ENCODE assay signal across 13 mouse cellular contexts in the genomic region with DNA sequence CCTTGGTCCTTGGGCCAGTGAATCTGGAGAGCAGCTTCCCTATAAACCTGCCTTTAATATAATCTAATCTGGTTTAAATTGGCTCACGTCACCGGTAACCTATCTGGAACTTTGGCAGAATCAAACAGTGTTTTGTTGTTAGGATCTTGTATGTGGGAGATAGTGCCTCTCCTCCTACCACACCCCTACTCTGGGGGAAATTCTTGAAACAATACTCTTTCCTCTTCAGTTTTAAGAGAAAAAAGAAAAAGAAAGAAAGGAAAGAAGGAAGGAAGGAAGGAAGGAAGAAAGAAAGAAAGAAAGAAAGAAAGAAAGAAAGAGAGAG. TPM values are rescaled to one million over a fixed set of nuclear protein-coding genes. Genes with fewer than 3 reads are reported as not detected.
DNase-seq lines count a peak whose midpoint lies in the region; ATAC-seq and TF ChIP-seq lines count a peak whose summit lies in the region.
"Had no signal": no experiment of that assay in that cellular context is flagged by ENCODE, and none has a peak within 500 bp of the region (broad histone marks: within the 10 kb centered on the region; RNA-seq: fewer than 3 reads in every experiment).

No protein-coding gene starts in this region.

- TF ChIP-seq RAD21 in CH12.LX (IDR thresholded peaks at IDR 0.05; ENCODE audit: low read depth, low read length): no peak
- TF ChIP-seq RAD21 in MEL (IDR thresholded peaks at IDR 0.05; ENCODE audit: low read depth, low read length): no peak

- no peak overlapping the region for H3K4me3 ChIP-seq in heart, embryonic 16.5 days (ENCODE audit: low read length)
- H3K4me3 ChIP-seq in CH12.LX (replicated peaks in 1 of 3; ENCODE audit: low read depth in 2 of 3, low read length in 2 of 3, poor library complexity in 1 of 3) (no peak overlapping the region), MEL (ENCODE audit: control insufficient read depth in 1 of 2, insufficient read depth in 1 of 2, low read depth in 2 of 2, low read length in 2 of 2) (peak overlapping the region; percentile 45 to 51)
- H3K4me3 ChIP-seq in liver, embryonic 14.5 days (ENCODE audit: insufficient read depth in 1 of 2, low read depth in 2 of 2, low read length in 2 of 2): peak overlapping the region; percentile 28 to 45
- H3K4me3 ChIP-seq: kidney, embryonic 15.5 days; layer of hippocampus, adult 2 months; neural tube, embryonic 12.5 days had no signal

- H3K27me3 ChIP-seq in heart, embryonic 16.5 days (ENCODE audit: control insufficient read depth, insufficient read depth, low read length): no peaks in the 10 kb centered on the region
- H3K27me3 ChIP-seq in CH12.LX (replicated peaks): no peaks in the 10 kb centered on the region
- no peaks in the 10 kb centered on the region for H3K27me3 ChIP-seq in MEL (ENCODE audit: control insufficient read depth in 1 of 2, insufficient read depth in 2 of 2, low read length in 2 of 2)
- H3K27me3 ChIP-seq in liver, embryonic 14.5 days (ENCODE audit: control insufficient read depth, insufficient read depth, low read length): no peaks in the 10 kb centered on the region
- H3K27me3 ChIP-seq: kidney, embryonic 15.5 days; neural tube, embryonic 12.5 days; Patski had no signal

- no peak for TF ChIP-seq POLR2A in CH12.LX (IDR thresholded peaks at IDR 0.05; ENCODE audit: low read depth, low read length)
- no peak for TF ChIP-seq POLR2A in MEL (IDR thresholded peaks at IDR 0.05; ENCODE audit: control insufficient read depth in 1 of 2, insufficient read depth in 1 of 2, low read depth in 1 of 2, low read length in 2 of 2, poor library complexity in 1 of 2)

- dilution Hi-C loops in CH12.LX (cut with MboI; ENCODE audit: extremely low pct_ligation_motif_present, extremely low pct_unique_long_range_greater_than_20kb, low sequenced_read_pairs): no loop called here

- no peaks in the 10 kb centered on the region for H3K9me3 ChIP-seq in heart, embryonic 16.5 days (replicated peaks; ENCODE audit: control insufficient read depth, low read length)
- H3K9me3 ChIP-seq in CH12.LX (replicated peaks; ENCODE audit: low read length) (no peaks in the 10 kb centered on the region), MEL (replicated peaks; ENCODE audit: insufficient read depth, low read length) (no peaks in the 10 kb centered on the region)
- H3K9me3 ChIP-seq in liver, embryonic 14.5 days (ENCODE audit: control insufficient read depth, low read length): no peaks in the 10 kb centered on the region
- H3K9me3 ChIP-seq: kidney, embryonic 15.5 days; neural tube, embryonic 12.5 days had no signal

- in situ Hi-C loops in CH12.LX (cut with MboI; ENCODE audit: low pct_ligation_motif_present, low pct_unique_long_range_greater_than_20kb, low sequenced_read_pairs): no loop called here

- no peak for ATAC-seq in heart, embryonic 16.5 days (replicated peaks; ENCODE audit: extremely low read depth, insufficient read depth, low FRiP score)
- ATAC-seq in liver, embryonic 14.5 days (ENCODE audit: insufficient read depth): peak; percentile 71; the same call in 1 of the 2 replicates
- ATAC-seq: Patski had no signal

- peak overlapping the region; percentile 39 for H3K4me2 ChIP-seq in heart, embryonic 16.5 days (ENCODE audit: low read depth, low read length)
- H3K4me2 ChIP-seq in CH12.LX (ENCODE audit: insufficient read depth, low read depth, poor library complexity, severe bottlenecking): 0 out of 2 replicates have a peak overlapping the region, but pooled peaks have one; percentile 7
- peak overlapping the region; percentile 79 for H3K4me2 ChIP-seq in liver, embryonic 14.5 days (ENCODE audit: low read depth)
- H3K4me2 ChIP-seq: kidney, embryonic 15.5 days; neural tube, embryonic 12.5 days had no signal

- H3K79me2 ChIP-seq in CH12.LX (replicated peaks; ENCODE audit: control insufficient read depth, extremely low read depth, insufficient read depth, poor library complexity, severe bottlenecking): no peaks in the 10 kb centered on the region
- H3K79me2 ChIP-seq in MEL (ENCODE audit: control insufficient read depth, insufficient read depth, low read length, poor library complexity): no peaks in the 10 kb centered on the region

- DNase-seq in heart, postnatal 25 days (ENCODE audit: low spot score): no peak
- DNase-seq in CH12.LX (ENCODE audit: extremely low read depth) (no peak), MEL (ENCODE audit: low read depth, low spot score) (peak; percentile 65)
- peak in 1 of 3 experiments; percentile 37 for DNase-seq in liver, embryonic 14.5 days (ENCODE audit: low read depth in 3 of 3, low spot score in 3 of 3)
- DNase-seq in layer of hippocampus, postnatal 14 days (ENCODE audit: low spot score in 2 of 2): no peak
- DNase-seq in adrenal gland, postnatal 10 days: no peak
- DNase-seq in left cerebral cortex, adult 9 months (ENCODE audit: low spot score in 2 of 2): no peak
- DNase-seq: cerebellum, adult 9-10 months had no signal

- no peak overlapping the region for H3K9ac ChIP-seq in heart, embryonic 16.5 days (ENCODE audit: low read length)
- H3K9ac ChIP-seq in CH12.LX (ENCODE audit: insufficient read depth, low read depth) (no peak overlapping the region), MEL (ENCODE audit: control insufficient read depth, low read depth, low read length, poor library complexity, severe bottlenecking) (peak overlapping the region; percentile 68)
- peak overlapping the region; percentile 69 for H3K9ac ChIP-seq in liver, embryonic 14.5 days (replicated peaks)
- H3K9ac ChIP-seq: kidney, embryonic 15.5 days; neural tube, embryonic 12.5 days had no signal

- peaks cover 32% of the 10 kb centered on the region for H3K4me1 ChIP-seq in heart, embryonic 16.5 days (ENCODE audit: control insufficient read depth, insufficient read depth, low read length)
- H3K4me1 ChIP-seq in CH12.LX (ENCODE audit: control insufficient read depth in 1 of 2, insufficient read depth in 2 of 2): peaks cover 0 to 10% of the 10 kb centered on the region in 2 experiments; a peak in 2 of 4 replicates
- H3K4me1 ChIP-seq in MEL (ENCODE audit: control insufficient read depth in 1 of 2, insufficient read depth in 2 of 2, low read length in 2 of 2): peaks cover 34 to 41% of the 10 kb centered on the region in 2 experiments
- H3K4me1 ChIP-seq in liver, embryonic 14.5 days (replicated peaks; ENCODE audit: control insufficient read depth in 2 of 2, insufficient read depth in 2 of 2, low read length in 1 of 2): peaks cover 53 to 65% of the 10 kb centered on the region in 2 experiments
- H3K4me1 ChIP-seq: neural tube, embryonic 12.5 days had no signal

- intact Hi-C loops in heart, postnatal 25 days (cut with DNase I): no loop called here

- TF ChIP-seq EP300 in CH12.LX (IDR thresholded peaks at IDR 0.05; ENCODE audit: low read length): no peak
- peak in 1 of 2 experiments; percentile 40; a peak in 1 of 4 replicates for TF ChIP-seq EP300 in MEL (IDR thresholded peaks at IDR 0.05; ENCODE audit: low read depth in 1 of 2, low read length in 2 of 2)
- TF ChIP-seq EP300 in liver, embryonic 14.5 days (IDR thresholded peaks at IDR 0.05; ENCODE audit: low read depth): no peak

- H3K36me3 ChIP-seq in heart, embryonic 16.5 days (ENCODE audit: control insufficient read depth, insufficient read depth): no peaks in the 10 kb centered on the region
- H3K36me3 ChIP-seq in CH12.LX (replicated peaks in 1 of 2; ENCODE audit: control insufficient read depth in 1 of 2, insufficient read depth in 1 of 2, low read length in 1 of 2): no peaks in the 10 kb centered on the region
- peaks cover 0 to 39% of the 10 kb centered on the region in 2 experiments; a peak in 2 of 4 replicates for H3K36me3 ChIP-seq in MEL (ENCODE audit: control insufficient read depth in 1 of 2, insufficient read depth in 2 of 2, low read length in 2 of 2)
- no peaks in the 10 kb centered on the region for H3K36me3 ChIP-seq in liver, embryonic 14.5 days (replicated peaks; ENCODE audit: control insufficient read depth, insufficient read depth, low read depth)
- H3K36me3 ChIP-seq: kidney, embryonic 15.5 days; neural tube, embryonic 12.5 days had no signal

- whole genome bisulfite sequencing in heart, embryonic 16.5 days: 21% methylated on average over 2 of the region's 2 CpGs
- 5% methylated on average over 2 of the region's 2 CpGs for WGBS in liver, embryonic 14.5 days (ENCODE audit: insufficient replicate concordance)

- TF ChIP-seq CTCF in CH12.LX (conservative IDR thresholded peaks at IDR 0.05 in 1 of 2, IDR thresholded peaks at IDR 0.05 in 1 of 2; ENCODE audit: low read depth in 2 of 2, low read length in 2 of 2) (no peak), MEL (IDR thresholded peaks at IDR 0.05 in 2 of 3, conservative IDR thresholded peaks at IDR 0.05 in 1 of 3; ENCODE audit: control insufficient read depth in 1 of 3, insufficient read depth in 1 of 3, low read depth in 2 of 3, low read length in 3 of 3, poor library complexity in 1 of 3, severe bottlenecking in 1 of 3) (no peak)
- no peak for TF ChIP-seq CTCF in liver, embryonic 14.5 days (IDR thresholded peaks at IDR 0.05; ENCODE audit: low read depth)

- 0 out of 2 replicates have a peak overlapping the region, but pooled peaks have one; percentile 6 for H3K27ac ChIP-seq in heart, embryonic 16.5 days (ENCODE audit: low read length)
- H3K27ac ChIP-seq in CH12.LX (ENCODE audit: insufficient read depth, low read depth): no peak overlapping the region
- peak overlapping the region; percentile 91 for H3K27ac ChIP-seq in MEL (ENCODE audit: control insufficient read depth, low read depth, low read length)
- peak overlapping the region; percentile 90 for H3K27ac ChIP-seq in liver, embryonic 14.5 days
- H3K27ac ChIP-seq: kidney, embryonic 15.5 days; layer of hippocampus, adult 2 months; neural tube, embryonic 12.5 days had no signal

TF ChIP-seq in CH12.LX, 34 proteins besides CTCF, POLR2A, EP300 and RAD21 (continues in another document):
- TF ChIP-seq ETS1 (conservative IDR thresholded peaks at IDR 0.05; ENCODE audit: low read depth, low read length): no peak
- no peak for TF ChIP-seq MAFK (IDR thresholded peaks at IDR 0.05; ENCODE audit: insufficient replicate concordance, low read length)

TF ChIP-seq in MEL, 35 proteins besides CTCF, POLR2A, EP300 and RAD21 (continues in another document):
- no peak for TF ChIP-seq HCFC1 (IDR thresholded peaks at IDR 0.05; ENCODE audit: low read depth, low read length)
- TF ChIP-seq ZMIZ1 (IDR thresholded peaks at IDR 0.05; ENCODE audit: low read depth, low read length): no peak
- no peak for TF ChIP-seq KAT2A (conservative IDR thresholded peaks at IDR 0.05; ENCODE audit: low read depth, low read length)

RNA-seq across cellular contexts. Expression of a gene that starts 13.0 kb away (rescaled TPM):
- polyA plus RNA-seq in heart, embryonic 16.5 days (2015; fragmentation: Nextera tagmentation; extraction: Ambion mirVana): 35.8 and 40.2 TPM in 2 replicates
- 10 to 100 TPM; 57.2 to 60.5 TPM for total RNA-seq in heart, postnatal 25 days (2021)
- total RNA-seq in CH12.LX (2012; rRNA removed) (15.1 and 19.2 TPM in 2 replicates), CH12.LX (2014; rRNA removed) (28.7 and 32.4 TPM in 2 replicates), MEL (2012; rRNA removed) (32.5 and 34.4 TPM in 2 replicates)
- polyA plus RNA-seq in CH12.LX (2012; ENCODE audit: insufficient read length, low read depth) (15.4 and 17.7 TPM in 2 replicates), MEL (2012; ENCODE audit: insufficient read depth in 1 of 2, insufficient read length in 2 of 2, low read depth in 1 of 2, low replicate concordance in 2 of 2, missing spikeins in 1 of 2) (10 to 100 TPM; 23.4 to 72.3 TPM)
- polyA plus RNA-seq in liver, embryonic 14.5 days (2012; rRNA removed): 6.9 and 11.0 TPM in 2 replicates
- polyA plus RNA-seq in liver, embryonic 14.5 days (2014; fragmentation: Nextera tagmentation; extraction: Ambion mirVana): 19.4 and 21.8 TPM in 2 replicates
- total RNA-seq in layer of hippocampus, postnatal 14 days (2021): 10 to 100 TPM; 85.1 to 91.0 TPM
- 10 to 100 TPM; 64.4 to 78.1 TPM for total RNA-seq in adrenal gland, postnatal 10 days (2021)

Comparison
In these comparisons a context has a peak if more than half of its experiments do, and no peak if none do; other contexts are left out.
1. H3K4me2 ChIP-seq: peak in every context shown above with its lines; median percentile 79 in liver, embryonic 14.5 days; 39 in heart, embryonic 16.5 days; 7 in CH12.LX.
2. H3K4me3 ChIP-seq: peak in MEL (2 of 2) and liver, embryonic 14.5 days (2 of 2); none in heart, embryonic 16.5 days (single experiment) and CH12.LX (0 of 3).
3. H3K9ac ChIP-seq: peak in MEL (single experiment) and liver, embryonic 14.5 days (single experiment); none in heart, embryonic 16.5 days (single experiment) and CH12.LX (single experiment).